In the genomic region with DNA sequence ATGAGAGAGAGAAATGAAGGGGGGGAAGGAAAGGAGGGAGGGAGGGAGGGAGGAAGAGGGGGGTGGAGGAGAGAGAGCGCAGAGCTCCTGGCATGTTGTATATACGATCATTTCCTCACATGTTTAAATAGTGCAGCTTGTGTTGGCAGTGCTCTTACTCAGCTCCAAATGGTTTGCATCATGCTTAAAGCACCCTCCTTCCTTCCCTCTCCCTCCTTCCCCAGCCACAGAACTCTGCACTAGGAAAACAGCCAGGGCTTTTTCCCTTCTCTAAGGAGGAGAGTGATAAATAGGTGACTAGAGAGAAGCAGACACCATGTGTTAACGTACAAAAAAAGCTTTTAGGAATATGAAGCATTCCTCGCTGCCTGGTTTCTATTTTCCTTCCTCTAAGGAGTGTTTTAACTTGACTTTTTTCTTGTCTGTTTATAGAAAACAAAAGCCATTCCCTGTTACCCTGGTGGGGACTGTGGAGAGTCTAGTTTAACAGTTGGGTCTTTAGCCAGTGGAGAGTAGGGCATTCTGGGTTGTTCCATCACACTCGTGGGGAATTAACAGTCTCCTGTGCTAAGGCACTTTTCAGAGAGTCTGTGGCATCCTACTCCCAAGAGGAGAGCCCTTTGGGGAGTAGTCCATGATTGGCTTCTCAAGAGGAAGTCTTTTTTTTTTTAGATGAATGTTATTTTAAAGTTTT, we compare ENCODE assay signal across 9 mouse cellular contexts.
DNase-seq lines count a peak whose midpoint lies in the region; ATAC-seq and TF ChIP-seq lines count a peak whose summit lies in the region.
"Had no signal": no experiment of that assay in that cellular context is flagged by ENCODE, and none has a peak within 500 bp of the region (broad histone marks: within the 10 kb centered on the region; RNA-seq: fewer than 3 reads in every experiment).

No protein-coding gene starts in this region.

- peaks cover 27% of the 10 kb centered on the region for H3K4me1 ChIP-seq in heart, adult 2 months (ENCODE audit: control insufficient read depth, insufficient read depth, low read length)
- peaks cover 52% of the 10 kb centered on the region for H3K4me1 ChIP-seq in limb, embryonic 15.5 days

- no peak for TF ChIP-seq CTCF in heart, adult 2 months (IDR thresholded peaks at IDR 0.05)

- intact Hi-C loops in heart, adult 2 months (cut with DNase I), result no loop called here

- peak; percentile 33 to 37 for DNase-seq in frontal cortex, postnatal 36 days (ENCODE audit: low spot score in 2 of 2)
- DNase-seq in frontal cortex, postnatal 25 days (ENCODE audit: low spot score in 2 of 2), result no peak
- peak; percentile 89 for DNase-seq in 3T3-L1 (ENCODE audit: low read depth, low spot score)
- peak; percentile 30 to 50 for DNase-seq in heart, adult 2 months
- DNase-seq in cerebellum, postnatal 10 days, result no peak
- no peak for DNase-seq in cerebellum, postnatal 14 days
- no peak for DNase-seq in layer of hippocampus, postnatal 36 days

- ATAC-seq in limb, embryonic 15.5 days (ENCODE audit: insufficient number of reproducible peaks, low FRiP score, low TSS enrichment, low read depth), result peak; percentile 90

- H3K4me2 ChIP-seq in limb, embryonic 15.5 days, result no peak overlapping the region

- TF ChIP-seq POLR2A in heart, adult 2 months (IDR thresholded peaks at IDR 0.05; ENCODE audit: insufficient read depth, low read depth, low read length), result no peak

- no peaks in the 10 kb centered on the region for H3K27me3 ChIP-seq in heart, adult 2 months (ENCODE audit: control insufficient read depth, insufficient read depth, low read length)
- no peaks in the 10 kb centered on the region for H3K27me3 ChIP-seq in limb, embryonic 15.5 days
- H3K27me3 ChIP-seq: megakaryocyte, embryonic 14.5 days had no signal

- 16% methylated on average over 5 of the region's 5 CpGs for WGBS in heart, adult 2 months
- 24% methylated on average over 5 of the region's 5 CpGs for WGBS in limb, embryonic 15.5 days

- H3K9ac ChIP-seq in heart, adult 2 months (ENCODE audit: low read depth, low read length), result peak overlapping the region; percentile 31; the same call in 1 of the 2 replicates
- no peak overlapping the region for H3K9ac ChIP-seq in limb, embryonic 15.5 days

- H3K36me3 ChIP-seq in heart, adult 2 months (ENCODE audit: control insufficient read depth, insufficient read depth, low read length), result peaks cover 36% of the 10 kb centered on the region
- no peaks in the 10 kb centered on the region; the same call in 1 of the 2 replicates for H3K36me3 ChIP-seq in limb, embryonic 15.5 days

- H3K4me3 ChIP-seq in heart, adult 2 months, result no peak overlapping the region
- no peak overlapping the region for H3K4me3 ChIP-seq in limb, embryonic 15.5 days
- H3K4me3 ChIP-seq: megakaryocyte, embryonic 14.5 days had no signal

- no peaks in the 10 kb centered on the region for H3K9me3 ChIP-seq in limb, embryonic 15.5 days
- H3K9me3 ChIP-seq: megakaryocyte, embryonic 14.5 days had no signal

- peak; percentile 19; the same call in 1 of the 2 replicates for TF ChIP-seq EP300 in heart, adult 2 months (IDR thresholded peaks at IDR 0.05; ENCODE audit: insufficient read depth, low read depth, low read length)

- H3K27ac ChIP-seq in heart, adult 2 months, result peak overlapping the region; percentile 75
- H3K27ac ChIP-seq in limb, embryonic 15.5 days, result peak overlapping the region; percentile 87

- no peaks in the 10 kb centered on the region for H3K79me2 ChIP-seq in heart, adult 2 months (replicated peaks; ENCODE audit: control insufficient read depth, insufficient read depth, low read length)

Comparison
In these comparisons a context has a peak if more than half of its experiments do, and no peak if none do; other contexts are left out.
1. DNase-seq: peak in frontal cortex, postnatal 36 days (2 of 2), 3T3-L1 (single experiment) and heart, adult 2 months (2 of 2); none in frontal cortex, postnatal 25 days (0 of 2), cerebellum, postnatal 10 days (0 of 2), cerebellum, postnatal 14 days (0 of 2) and layer of hippocampus, postnatal 36 days (0 of 2).